Mouse (Mus musculus): Measurements from ENCODE around the gene Rarg.

DNA sequence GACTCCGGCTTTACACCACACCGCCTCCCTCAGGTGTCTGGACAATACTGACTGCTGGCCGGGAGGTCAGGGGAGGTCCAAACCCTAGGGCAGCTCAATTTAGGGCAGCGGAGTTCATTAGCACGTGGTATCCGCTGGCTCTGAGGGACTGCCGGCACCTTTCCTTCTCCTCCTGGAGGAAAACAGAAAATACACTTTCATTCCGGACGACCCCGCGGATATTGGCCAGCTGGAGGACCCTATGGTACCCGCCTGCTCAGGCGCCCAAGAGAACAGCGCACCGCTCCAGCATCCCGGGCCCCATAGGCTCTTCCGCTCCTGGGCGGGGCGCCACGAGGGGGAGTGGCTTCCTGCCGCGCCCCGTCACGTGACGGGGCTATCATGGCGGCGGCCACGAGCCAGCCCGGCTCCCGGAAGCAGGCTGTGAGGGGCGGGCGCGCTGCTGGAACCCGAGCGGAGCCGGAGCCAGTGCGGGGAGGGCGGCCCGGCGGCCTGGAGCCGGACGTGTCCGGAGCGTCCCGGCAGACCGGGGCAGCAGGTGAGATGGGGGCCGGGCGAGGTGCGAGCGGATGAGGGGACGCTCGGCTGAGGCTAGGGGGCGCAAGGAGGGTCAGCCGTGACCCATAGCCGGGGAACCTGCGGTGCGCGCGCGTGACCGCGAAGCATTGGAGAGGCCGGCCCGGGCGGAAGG, 21.9 kb upstream of the Rarg start, which contains the start of gene Mfsd5:
- peak; percentile 3; the same call in 1 of the 2 replicates for TF ChIP-seq CTCF (IDR thresholded peaks at IDR 0.05; ENCODE audit: control insufficient read depth, insufficient read depth, insufficient replicate concordance, low read depth, low read length)
- TF ChIP-seq POLR2A (IDR thresholded peaks at IDR 0.05; ENCODE audit: control insufficient read depth, low read depth, low read length), result peak; percentile 79

Data from testis, adult 2 months (tissue).